In genomic region chr9:108094184-108094941, GRCm38 (mm10) we compare ENCODE assay signal across 8 mouse cellular contexts. TPM values are rescaled to one million over a fixed set of nuclear protein-coding genes. Genes with fewer than 3 reads are reported as not detected.
A peak's percentile ranks its signal among the peaks of the same experiment; 100 is the strongest.
DNase-seq lines count a peak whose midpoint lies in the region; ATAC-seq lines count a peak whose summit lies in the region.

Gene Apeh (minus strand): TSS chr9:108094606.

- H3K4me3 ChIP-seq in forebrain, embryonic 14.5 days (ENCODE audit: low read depth, low read length): peak within 1 kb of the TSS; percentile 57
- peak within 1 kb of the TSS; percentile 70 for H3K4me3 ChIP-seq in neural tube, embryonic 15.5 days (replicated peaks)

- peak within 1 kb of the TSS; percentile 72 for H3K9ac ChIP-seq in forebrain, embryonic 14.5 days (ENCODE audit: low read length)
- peak within 1 kb of the TSS; percentile 83 for H3K9ac ChIP-seq in neural tube, embryonic 15.5 days (replicated peaks)

- no peaks in the 10 kb centered on the region for H3K9me3 ChIP-seq in forebrain, embryonic 14.5 days (replicated peaks; ENCODE audit: control insufficient read depth, low read length)
- H3K9me3 ChIP-seq in neural tube, embryonic 15.5 days (replicated peaks): no peaks in the 10 kb centered on the region

- WGBS in forebrain, embryonic 14.5 days: under 1% methylated on average over 50 of the region's 52 CpGs
- under 1% methylated on average over 52 of the region's 52 CpGs for WGBS in neural tube, embryonic 15.5 days

- peaks cover 6% of the 10 kb centered on the region for H3K4me1 ChIP-seq in forebrain, embryonic 14.5 days (ENCODE audit: control insufficient read depth, insufficient read depth, low read length)
- H3K4me1 ChIP-seq in neural tube, embryonic 15.5 days: peaks cover 35% of the 10 kb centered on the region

- no peaks in the 10 kb centered on the region for H3K27me3 ChIP-seq in forebrain, embryonic 14.5 days (replicated peaks; ENCODE audit: control insufficient read depth, insufficient read depth, low read length)
- no peaks in the 10 kb centered on the region for H3K27me3 ChIP-seq in neural tube, embryonic 15.5 days (replicated peaks)

- peak; percentile 96 for DNase-seq in ES-CJ7 (ENCODE audit: low read depth, low spot score)
- DNase-seq in cerebellum, adult 11 months: peak; percentile 93
- DNase-seq in forebrain, embryonic 14.5 days (ENCODE audit: low spot score): peak; percentile 93
- DNase-seq in heart, postnatal 14 days: peak; percentile 94 to 96
- DNase-seq in layer of hippocampus, adult 11-12 months (ENCODE audit: low spot score): peak; percentile 92
- peak; percentile 96 to 97 for DNase-seq in lung, adult 18-20 months
- peak; percentile 92 for DNase-seq in testis, postnatal 14 days (ENCODE audit: low spot score)

- peak within 1 kb of the TSS; percentile 63 for H3K27ac ChIP-seq in forebrain, embryonic 14.5 days (ENCODE audit: low read depth, low read length)
- peak within 1 kb of the TSS; percentile 80 for H3K27ac ChIP-seq in neural tube, embryonic 15.5 days (replicated peaks)

- intact Hi-C loops in heart, postnatal 14 days (cut with DNase I): no loop called here

- ATAC-seq in forebrain, embryonic 14.5 days: peak; percentile 96
- peak; percentile 91 for ATAC-seq in neural tube, embryonic 15.5 days (ENCODE audit: low FRiP score)

- peaks cover 40% of the 10 kb centered on the region for H3K36me3 ChIP-seq in forebrain, embryonic 14.5 days (ENCODE audit: control insufficient read depth, insufficient read depth, low read length)
- peaks cover 51% of the 10 kb centered on the region for H3K36me3 ChIP-seq in neural tube, embryonic 15.5 days

- peak within 1 kb of the TSS; percentile 97 for H3K4me2 ChIP-seq in forebrain, embryonic 14.5 days (ENCODE audit: low read length)
- H3K4me2 ChIP-seq in neural tube, embryonic 15.5 days: peak within 1 kb of the TSS; percentile 97

RNA-seq across cellular contexts. Expression of gene Apeh, which starts in this region (rescaled TPM):
- polyA plus RNA-seq in forebrain, embryonic 14.5 days (2014; fragmentation: Nextera tagmentation; extraction: Ambion mirVana): 39.1 and 43.0 TPM in 2 replicates
- 10 to 100 TPM; 36.4 to 41.8 TPM for total RNA-seq in heart, postnatal 14 days (2021)
- polyA plus RNA-seq in neural tube, embryonic 15.5 days (2015; fragmentation: Nextera tagmentation; extraction: Ambion mirVana): 52.3 and 53.5 TPM in 2 replicates

Comparison
In these comparisons a context has a peak if more than half of its experiments do, and no peak if none do; other contexts are left out.
1. Peak in every context shown above with its lines: DNase-seq, ATAC-seq, H3K4me3 ChIP-seq and H3K27ac ChIP-seq.